In the genomic region with DNA sequence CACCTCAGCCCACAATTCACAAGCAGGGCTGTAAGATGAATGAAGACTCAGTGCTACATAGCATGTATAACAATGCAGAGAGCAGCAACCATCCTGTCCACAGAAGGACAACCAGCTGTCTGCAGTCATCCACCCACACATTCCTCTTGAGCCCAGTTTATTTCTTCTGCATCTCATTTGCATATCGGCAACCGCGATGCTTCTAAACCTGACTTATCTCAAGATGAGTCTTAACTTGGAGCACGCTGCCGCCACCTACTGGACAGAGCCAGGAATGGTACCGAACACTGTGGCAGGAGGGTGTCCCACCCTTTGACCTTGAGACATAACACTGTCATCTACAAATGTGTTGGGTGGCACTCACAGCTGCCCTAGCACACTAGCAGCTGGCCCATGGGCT, we compare ENCODE assay signal across 10 mouse cellular contexts. TPM values are rescaled to one million over a fixed set of nuclear protein-coding genes. Genes with fewer than 3 reads are reported as not detected.
DNase-seq lines count a peak whose midpoint lies in the region; ATAC-seq and TF ChIP-seq lines count a peak whose summit lies in the region.
"Had no signal": no experiment of that assay in that cellular context is flagged by ENCODE, and none has a peak within 500 bp of the region (broad histone marks: within the 10 kb centered on the region; RNA-seq: fewer than 3 reads in every experiment).

No protein-coding gene starts in this region.

- H3K4me1 ChIP-seq in MEL (ENCODE audit: control insufficient read depth in 1 of 2, insufficient read depth in 2 of 2, low read length in 2 of 2), result peaks cover 7 to 27% of the 10 kb centered on the region in 2 experiments
- peaks cover 10% of the 10 kb centered on the region for H3K4me1 ChIP-seq in embryonic facial prominence, embryonic 10.5 days

- H3K9me3 ChIP-seq in MEL (replicated peaks; ENCODE audit: insufficient read depth, low read length), result no peaks in the 10 kb centered on the region
- H3K9me3 ChIP-seq in embryonic facial prominence, embryonic 10.5 days, result no peaks in the 10 kb centered on the region
- H3K9me3 ChIP-seq: embryonic facial prominence, embryonic 15.5 days; lung, embryonic 15.5 days had no signal

- H3K27ac ChIP-seq in gastrocnemius, adult 2 months, result no peak overlapping the region
- H3K27ac ChIP-seq in MEL (ENCODE audit: control insufficient read depth, low read depth, low read length), result no peak overlapping the region
- H3K27ac ChIP-seq in embryonic facial prominence, embryonic 10.5 days (replicated peaks), result no peak overlapping the region
- H3K27ac ChIP-seq: embryonic facial prominence, embryonic 15.5 days; lung, embryonic 15.5 days had no signal

- ATAC-seq in neutrophil, adult 5-6 weeks (ENCODE audit: extremely low read depth, insufficient number of reproducible peaks, low FRiP score, poor library complexity, severe bottlenecking), result peak; percentile 55; the same call in 1 of the 2 replicates

- peak; percentile 30 for DNase-seq in gastrocnemius, adult 2 months
- DNase-seq in gastrocnemius, postnatal 25 days, result no peak
- DNase-seq in 3134 (ENCODE audit: extremely low read depth, insufficient read length, low spot score) (peak; percentile 19), MEL (ENCODE audit: low read depth, low spot score) (peak; percentile 93), adipocyte (ENCODE audit: low spot score) (no peak)
- DNase-seq in embryonic facial prominence, embryonic 10.5 days (ENCODE audit: low spot score), result peak; percentile 45
- DNase-seq in left cerebral cortex, postnatal 25 days (ENCODE audit: low spot score in 2 of 2), result peak; percentile 6 to 56

- H3K79me2 ChIP-seq in MEL (ENCODE audit: control insufficient read depth, insufficient read depth, low read length, poor library complexity), result no peaks in the 10 kb centered on the region; the same call in 1 of the 2 replicates

- TF ChIP-seq RAD21 in MEL (IDR thresholded peaks at IDR 0.05; ENCODE audit: low read depth, low read length), result peak; percentile 64

- peak; percentile 55 to 75 for TF ChIP-seq EP300 in MEL (IDR thresholded peaks at IDR 0.05; ENCODE audit: low read depth in 1 of 2, low read length in 2 of 2)

- 35% methylated on average over 6 of the region's 6 CpGs for WGBS in embryonic facial prominence, embryonic 10.5 days

- TF ChIP-seq CTCF in gastrocnemius, adult 2 months (IDR thresholded peaks at IDR 0.05), result peak; percentile 63
- peak; percentile 88 to 95 (median 93) for TF ChIP-seq CTCF in MEL (IDR thresholded peaks at IDR 0.05 in 2 of 3, conservative IDR thresholded peaks at IDR 0.05 in 1 of 3; ENCODE audit: control insufficient read depth in 1 of 3, insufficient read depth in 1 of 3, low read depth in 2 of 3, low read length in 3 of 3, poor library complexity in 1 of 3, severe bottlenecking in 1 of 3)

- H3K4me3 ChIP-seq in gastrocnemius, adult 2 months, result no peak overlapping the region
- no peak overlapping the region for H3K4me3 ChIP-seq in MEL (ENCODE audit: control insufficient read depth in 1 of 2, insufficient read depth in 1 of 2, low read depth in 2 of 2, low read length in 2 of 2)
- no peak overlapping the region for H3K4me3 ChIP-seq in embryonic facial prominence, embryonic 10.5 days
- H3K4me3 ChIP-seq: embryonic facial prominence, embryonic 15.5 days; lung, embryonic 15.5 days had no signal

- intact Hi-C loops in gastrocnemius, adult 2 months (cut with DNase I), result no loop called here
- intact Hi-C loops in left cerebral cortex, postnatal 25 days (cut with DNase I), result no loop called here

- H3K36me3 ChIP-seq in MEL (ENCODE audit: control insufficient read depth in 1 of 2, insufficient read depth in 2 of 2, low read length in 2 of 2), result peaks cover 0 to 22% of the 10 kb centered on the region in 2 experiments; a peak in 2 of 4 replicates
- H3K36me3 ChIP-seq in embryonic facial prominence, embryonic 10.5 days (replicated peaks), result no peaks in the 10 kb centered on the region
- H3K36me3 ChIP-seq: embryonic facial prominence, embryonic 15.5 days; lung, embryonic 15.5 days had no signal

- H3K27me3 ChIP-seq in MEL (ENCODE audit: control insufficient read depth in 1 of 2, insufficient read depth in 2 of 2, low read length in 2 of 2), result no peaks in the 10 kb centered on the region
- H3K27me3 ChIP-seq in embryonic facial prominence, embryonic 10.5 days (replicated peaks; ENCODE audit: low read depth, poor library complexity, severe bottlenecking), result peaks cover 38% of the 10 kb centered on the region

- TF ChIP-seq POLR2A in MEL (IDR thresholded peaks at IDR 0.05; ENCODE audit: control insufficient read depth in 1 of 2, insufficient read depth in 1 of 2, low read depth in 1 of 2, low read length in 2 of 2, poor library complexity in 1 of 2), result no peak

- H3K9ac ChIP-seq in MEL (ENCODE audit: control insufficient read depth, low read depth, low read length, poor library complexity, severe bottlenecking), result no peak overlapping the region
- H3K9ac ChIP-seq: embryonic facial prominence, embryonic 15.5 days; lung, embryonic 15.5 days had no signal

TF ChIP-seq in MEL, 35 proteins besides CTCF, POLR2A, EP300 and RAD21 (continues in another document):
- TF ChIP-seq E2F4 (IDR thresholded peaks at IDR 0.05; ENCODE audit: borderline replicate concordance, low read depth, low read length), result no peak
- TF ChIP-seq TAL1 (IDR thresholded peaks at IDR 0.05; ENCODE audit: low read length), result no peak
- peak; percentile 85 for TF ChIP-seq SIN3A (IDR thresholded peaks at IDR 0.05; ENCODE audit: low read length)
- TF ChIP-seq ZMIZ1 (IDR thresholded peaks at IDR 0.05; ENCODE audit: low read depth, low read length), result no peak
- peak; percentile 95 for TF ChIP-seq GATA1 (IDR thresholded peaks at IDR 0.05; ENCODE audit: low read depth, low read length)
- no peak for TF ChIP-seq NRF1 (IDR thresholded peaks at IDR 0.05; ENCODE audit: insufficient read depth, low read depth, low read length, poor library complexity, severe bottlenecking)
- TF ChIP-seq TBP (IDR thresholded peaks at IDR 0.05; ENCODE audit: low read depth, low read length), result peak; percentile 43; the same call in 1 of the 2 replicates
- TF ChIP-seq KAT2A (conservative IDR thresholded peaks at IDR 0.05; ENCODE audit: low read depth, low read length), result no peak
- peak; percentile 72 for TF ChIP-seq SMC3 (IDR thresholded peaks at IDR 0.05; ENCODE audit: low read depth, low read length)
- TF ChIP-seq USF2 (IDR thresholded peaks at IDR 0.05; ENCODE audit: borderline replicate concordance in 1 of 2, insufficient read depth in 1 of 2, low read depth in 1 of 2, low read length in 2 of 2), result no peak
- peak; percentile 52; the same call in 1 of the 2 replicates for TF ChIP-seq ZC3H11A (IDR thresholded peaks at IDR 0.05; ENCODE audit: low read depth, low read length)
- TF ChIP-seq CHD2 (IDR thresholded peaks at IDR 0.05; ENCODE audit: low read length), result no peak
- TF ChIP-seq USF1 (IDR thresholded peaks at IDR 0.05; ENCODE audit: low read depth, low read length), result no peak
- TF ChIP-seq RCOR1 (IDR thresholded peaks at IDR 0.05; ENCODE audit: low read depth, low read length), result peak; percentile 75
- TF ChIP-seq TCF12 (IDR thresholded peaks at IDR 0.05; ENCODE audit: low read depth, low read length), result peak; percentile 19; the same call in 1 of the 2 replicates
- no peak for TF ChIP-seq NELFE (IDR thresholded peaks at IDR 0.05; ENCODE audit: low read depth, low read length)
- TF ChIP-seq MAZ (IDR thresholded peaks at IDR 0.05; ENCODE audit: low read depth, low read length), result peak; percentile 73

RNA-seq across cellular contexts. Expression of a gene that starts 3.1 kb away (rescaled TPM):
- not detected for total RNA-seq in gastrocnemius, adult 2 months (2021)
- not detected for total RNA-seq in gastrocnemius, postnatal 25 days (2021)
- 4.0 and 5.7 TPM in 2 replicates for total RNA-seq in MEL (2012; rRNA removed)
- 10 to 100 TPM in 1 of 2 experiments, not detected in 1; 14.1 TPM for polyA plus RNA-seq in MEL (2012; ENCODE audit: insufficient read depth in 1 of 2, insufficient read length in 2 of 2, low read depth in 1 of 2, low replicate concordance in 2 of 2, missing spikeins in 1 of 2)
- polyA plus RNA-seq in embryonic facial prominence, embryonic 10.5 days (2016; fragmentation: Nextera tagmentation; extraction: Ambion mirVana), result 0.54 and 0.62 TPM in 2 replicates
- total RNA-seq in left cerebral cortex, postnatal 25 days (2021), result not detected
- 0.35 and 0.49 TPM in 2 replicates for total RNA-seq in neutrophil, adult 5-6 weeks (2017)
- polyA plus RNA-seq: embryonic facial prominence, embryonic 15.5 days had no signal

RNA-seq across cellular contexts. Expression of a gene that starts 13.0 kb away (rescaled TPM):
- total RNA-seq in gastrocnemius, adult 2 months (2021), result not detected
- not detected for total RNA-seq in gastrocnemius, postnatal 25 days (2021)
- not detected in 2 replicates for total RNA-seq in MEL (2012; rRNA removed)
- not detected for polyA plus RNA-seq in MEL (2012; ENCODE audit: insufficient read depth in 1 of 2, insufficient read length in 2 of 2, low read depth in 1 of 2, low replicate concordance in 2 of 2, missing spikeins in 1 of 2)
- polyA plus RNA-seq in embryonic facial prominence, embryonic 10.5 days (2016; fragmentation: Nextera tagmentation; extraction: Ambion mirVana), result not detected in 2 replicates
- not detected for total RNA-seq in left cerebral cortex, postnatal 25 days (2021)
- total RNA-seq in neutrophil, adult 5-6 weeks (2017), result not detected in 2 replicates
- polyA plus RNA-seq: lung, embryonic 15.5 days had no signal

RNA-seq across cellular contexts. Expression of a gene that starts 15.2 kb away (rescaled TPM):
- not detected for total RNA-seq in gastrocnemius, adult 2 months (2021)
- not detected for total RNA-seq in gastrocnemius, postnatal 25 days (2021)
- not detected in 2 replicates for total RNA-seq in MEL (2012; rRNA removed)
- not detected for polyA plus RNA-seq in MEL (2012; ENCODE audit: insufficient read depth in 1 of 2, insufficient read length in 2 of 2, low read depth in 1 of 2, low replicate concordance in 2 of 2, missing spikeins in 1 of 2)
- polyA plus RNA-seq in embryonic facial prominence, embryonic 10.5 days (2016; fragmentation: Nextera tagmentation; extraction: Ambion mirVana), result 0.05 TPM in 1 of 2 replicates, not detected in the other
- total RNA-seq in left cerebral cortex, postnatal 25 days (2021), result not detected
- not detected in 2 replicates for total RNA-seq in neutrophil, adult 5-6 weeks (2017)
- polyA plus RNA-seq: embryonic facial prominence, embryonic 15.5 days; lung, embryonic 15.5 days had no signal

RNA-seq across cellular contexts. Expression of a gene that starts 27.5 kb away (rescaled TPM):
- total RNA-seq in gastrocnemius, adult 2 months (2021), result under 1 TPM in 1 of 2 experiments, not detected in 1; 0.22 TPM
- total RNA-seq in gastrocnemius, postnatal 25 days (2021), result not detected
- total RNA-seq in MEL (2012; rRNA removed), result not detected in 2 replicates
- polyA plus RNA-seq in MEL (2012; ENCODE audit: insufficient read depth in 1 of 2, insufficient read length in 2 of 2, low read depth in 1 of 2, low replicate concordance in 2 of 2, missing spikeins in 1 of 2), result not detected
- not detected in 2 replicates for polyA plus RNA-seq in embryonic facial prominence, embryonic 10.5 days (2016; fragmentation: Nextera tagmentation; extraction: Ambion mirVana)
- not detected for total RNA-seq in left cerebral cortex, postnatal 25 days (2021)
- total RNA-seq in neutrophil, adult 5-6 weeks (2017), result not detected in 2 replicates
- polyA plus RNA-seq: embryonic facial prominence, embryonic 15.5 days; lung, embryonic 15.5 days had no signal

RNA-seq across cellular contexts. Expression of a gene that starts 37.5 kb away (rescaled TPM):
- total RNA-seq in gastrocnemius, adult 2 months (2021), result not detected
- not detected for total RNA-seq in gastrocnemius, postnatal 25 days (2021)
- not detected in 2 replicates for total RNA-seq in MEL (2012; rRNA removed)
- not detected for polyA plus RNA-seq in MEL (2012; ENCODE audit: insufficient read depth in 1 of 2, insufficient read length in 2 of 2, low read depth in 1 of 2, low replicate concordance in 2 of 2, missing spikeins in 1 of 2)
- not detected in 2 replicates for polyA plus RNA-seq in embryonic facial prominence, embryonic 10.5 days (2016; fragmentation: Nextera tagmentation; extraction: Ambion mirVana)
- total RNA-seq in left cerebral cortex, postnatal 25 days (2021), result not detected
- total RNA-seq in neutrophil, adult 5-6 weeks (2017), result not detected in 2 replicates
- polyA plus RNA-seq: embryonic facial prominence, embryonic 15.5 days; lung, embryonic 15.5 days had no signal

Comparison
In these comparisons a context has a peak if more than half of its experiments do, and no peak if none do; other contexts are left out.
1. DNase-seq: peak in gastrocnemius, adult 2 months (single experiment), 3134 (single experiment), MEL (single experiment), embryonic facial prominence, embryonic 10.5 days (single experiment) and left cerebral cortex, postnatal 25 days (2 of 2); none in gastrocnemius, postnatal 25 days (single experiment) and adipocyte (single experiment).